Mouse (Mus musculus) forebrain, postnatal 0 days (tissue): ENCODE measurements around the gene Vdr. TPM values are rescaled to one million over a fixed set of nuclear protein-coding genes. Genes with fewer than 3 reads are reported as not detected.

ENCODE experiments used
- ATAC-seq: fragments of 200-750 bp; cut with Nextera tagmentation; 2 replicates; pipeline ENCODE4 v1.8.0; 2017; ENCODE audit warnings: mild to moderate bottlenecking, moderate library complexity
- DNase-seq: peaks from one replicate; pipeline ENCODE4 v3.0.0-alpha.2; 2015
- H3K27ac ChIP-seq: fragments of 300-500 bp; sonication (generic); 2 replicates; pipeline ENCODE4 v1.5.1; 2014; ENCODE audit warnings: low read depth, mild to moderate bottlenecking, antibody characterized with exemption, low read length, moderate library complexity, mixed read lengths
- H3K27me3 ChIP-seq: fragments of 300-500 bp; sonication (generic); 2 replicates; pipeline ENCODE4 v1.6.1; 2014; ENCODE audit warnings: mild to moderate bottlenecking, low read length, mixed read lengths; ENCODE audit not compliant: insufficient read depth
- H3K36me3 ChIP-seq: fragments of 300-500 bp; sonication (generic); 2 replicates; pipeline ENCODE4 v1.6.1; 2014; ENCODE audit warnings: mild to moderate bottlenecking, moderate library complexity; ENCODE audit not compliant: insufficient read depth
- H3K4me1 ChIP-seq: fragments of 300-500 bp; sonication (generic); 2 replicates; pipeline ENCODE4 v1.6.1; 2014; ENCODE audit warnings: antibody characterized with exemption; ENCODE audit not compliant: insufficient read depth
- H3K4me2 ChIP-seq: fragments of 300-500 bp; sonication (generic); 2 replicates; pipeline ENCODE4 v1.6.1; 2014; ENCODE audit warnings: low read depth, mild to moderate bottlenecking, moderate library complexity
- H3K4me3 ChIP-seq: fragments of 300-500 bp; sonication (generic); 2 replicates; pipeline ENCODE4 v1.5.1; 2014; ENCODE audit warnings: low read depth, low read length, mixed read lengths
- H3K9ac ChIP-seq: fragments of 300-500 bp; sonication (generic); 2 replicates; pipeline ENCODE4 v1.6.1; 2014; ENCODE audit warnings: mild to moderate bottlenecking
- H3K9me3 ChIP-seq: fragments of 300-500 bp; sonication (generic); 2 replicates; pipeline ENCODE4 v1.6.1; 2016; ENCODE audit warnings: low read length
- CTCF ChIP-seq: sonication (generic); IDR thresholded peaks from 2 replicates; pipeline ENCODE4 v1.5.1; 2016; ENCODE audit warnings: antibody characterized with exemption, control low read depth, low read depth
- WGBS: fragments of 180-500 bp; shearing (Covaris S2); extraction: QIAGEN DNeasy Blood & Tissue Kit; methylation state at CpG from one replicate; pipeline ENCODE4 v1.1.7; 2014; 5-methylcytosine and 5-hydroxymethylcytosine counted together
- polyA plus RNA-seq: library from polyadenylated mRNA; unstranded; fragments of >200 nt; fragmentation: Nextera tagmentation; extraction: Ambion mirVana; gene quantifications from 2 replicates; pipeline ENCODE4 v1.2.1, GENCODE M21; 2015
- total RNA-seq: library from RNA; depleted of rRNA; stranded (reverse); fragments of >200 nt; gene quantifications from 2 replicates; pipeline ENCODE4 v1.2.3, GENCODE M21; 2014

Gene Vdr
- total and polyA plus RNA-seq, 2 experiments from 2014 or later: 0.05 to 0.76 TPM

GRCm38 (mm10) chr15:97840781-97841180, 69.6 kb downstream of the Vdr start:
- no peak overlapping the region for H3K27ac ChIP-seq
- no peak overlapping the region for H3K4me2 ChIP-seq
- peak; percentile 47 for TF ChIP-seq CTCF
- no peaks in the 10 kb centered on the region for H3K4me1 ChIP-seq
- no peaks in the 10 kb centered on the region for H3K36me3 ChIP-seq
- H3K4me3 ChIP-seq: no peak overlapping the region
- H3K27me3 ChIP-seq: no peaks in the 10 kb centered on the region
- ATAC-seq (no peak), DNase-seq (no peak)
- no peak overlapping the region for H3K9ac ChIP-seq
- no peaks in the 10 kb centered on the region for H3K9me3 ChIP-seq
- 90% methylated on average over 1 of the region's 1 CpGs for WGBS

GRCm38 (mm10) chr15:97839991-97840455, 70.4 kb downstream of the Vdr start:
- ATAC-seq (no peak), DNase-seq (no peak)
- no peak for TF ChIP-seq CTCF
- H3K4me2 ChIP-seq: no peak overlapping the region
- H3K4me3 ChIP-seq: no peak overlapping the region
- no peak overlapping the region for H3K9ac ChIP-seq
- H3K4me1 ChIP-seq: no peaks in the 10 kb centered on the region
- no peaks in the 10 kb centered on the region for H3K36me3 ChIP-seq
- no peaks in the 10 kb centered on the region for H3K27me3 ChIP-seq
- no peak overlapping the region for H3K27ac ChIP-seq
- H3K9me3 ChIP-seq: no peaks in the 10 kb centered on the region
- WGBS: 44% methylated on average over 3 of the region's 3 CpGs

- TF ChIP-seq CTCF: no peak
- WGBS: 69% methylated on average over 4 of the region's 4 CpGs
- Histone ChIP-seq H3K9me3 (no peaks in the 10 kb centered on the region), H3K27me3 (no peaks in the 10 kb centered on the region), H3K36me3 (no peaks in the 10 kb centered on the region), H3K27ac (no peak overlapping the region), H3K9ac (no peak overlapping the region), H3K4me1 (no peaks in the 10 kb centered on the region), H3K4me3 (no peak overlapping the region), H3K4me2 (no peak overlapping the region)
- ATAC-seq (no peak), DNase-seq (no peak)
Observed at GRCm38 (mm10) chr15:97839473-97839872, 71.0 kb downstream of the Vdr start.

DNA sequence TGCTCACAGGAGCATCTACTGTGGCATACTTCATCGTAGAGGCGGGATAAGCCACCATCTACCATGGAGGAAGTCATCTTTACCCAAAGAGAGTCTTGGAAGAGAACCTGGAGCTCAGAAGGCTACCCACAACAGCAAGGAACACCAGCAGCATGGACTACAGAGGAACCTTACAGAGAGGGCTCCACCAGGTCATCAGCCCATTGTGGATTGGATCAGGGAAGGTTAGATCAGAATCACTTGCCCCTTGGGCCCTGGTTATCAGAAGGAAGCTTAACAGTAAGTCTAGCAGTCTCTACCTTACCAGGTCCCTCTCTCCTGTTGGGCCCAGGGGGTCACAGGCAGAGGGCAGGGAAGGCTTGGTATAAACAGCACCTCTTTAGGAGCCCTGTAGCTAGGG, 71.4 kb downstream of the Vdr start:
- DNase-seq (no peak), ATAC-seq (no peak)
- Histone ChIP-seq H3K27ac (no peak overlapping the region), H3K9me3 (no peaks in the 10 kb centered on the region), H3K4me1 (no peaks in the 10 kb centered on the region), H3K9ac (no peak overlapping the region), H3K4me3 (no peak overlapping the region), H3K4me2 (no peak overlapping the region), H3K36me3 (no peaks in the 10 kb centered on the region), H3K27me3 (no peaks in the 10 kb centered on the region)
- no peak for TF ChIP-seq CTCF
- 98% methylated on average over 2 of the region's 2 CpGs for WGBS

GRCm38 (mm10) chr15:97838395-97838794, 72.0 kb downstream of the Vdr start:
- no peak overlapping the region for H3K4me2 ChIP-seq
- no peak overlapping the region for H3K27ac ChIP-seq
- WGBS: 70% methylated on average over 4 of the region's 4 CpGs
- ATAC-seq: no peak
- no peak overlapping the region for H3K9ac ChIP-seq
- H3K36me3 ChIP-seq: no peaks in the 10 kb centered on the region
- no peaks in the 10 kb centered on the region for H3K4me1 ChIP-seq
- H3K9me3 ChIP-seq: no peaks in the 10 kb centered on the region
- DNase-seq: no peak
- TF ChIP-seq CTCF: no peak
- H3K27me3 ChIP-seq: no peaks in the 10 kb centered on the region
- H3K4me3 ChIP-seq: no peak overlapping the region

GRCm38 (mm10) chr15:97837491-97838061, 72.9 kb downstream of the Vdr start:
- no peak overlapping the region; the same call in 1 of the 2 replicates for H3K27ac ChIP-seq

GRCm38 (mm10) chr15:97836894-97837247, 73.6 kb downstream of the Vdr start:
- 51% methylated on average over 8 of the region's 8 CpGs for WGBS
- Histone ChIP-seq H3K9me3 (no peaks in the 10 kb centered on the region), H3K4me2 (no peak overlapping the region), H3K36me3 (no peaks in the 10 kb centered on the region), H3K4me3 (no peak overlapping the region), H3K9ac (no peak overlapping the region), H3K27ac (no peak overlapping the region), H3K27me3 (no peaks in the 10 kb centered on the region), H3K4me1 (0 out of 2 replicates have a peak, but pooled peaks cover 7% of the 10 kb centered on the region)
- DNase-seq: no peak
- TF ChIP-seq CTCF: no peak
- no peak for ATAC-seq

More at GRCm38 (mm10) chr15:97837491-97838061, 72.9 kb downstream of the Vdr start:
- Histone ChIP-seq H3K9me3 (no peaks in the 10 kb centered on the region), H3K27me3 (no peaks in the 10 kb centered on the region), H3K4me2 (no peak overlapping the region), H3K36me3 (no peaks in the 10 kb centered on the region), H3K4me1 (0 out of 2 replicates have a peak, but pooled peaks cover under 1% of the 10 kb centered on the region), H3K9ac (no peak overlapping the region), H3K4me3 (no peak overlapping the region)
- WGBS: 28% methylated on average over 8 of the region's 8 CpGs
- ATAC-seq: peak; percentile 18; the same call in 1 of the 2 replicates
- TF ChIP-seq CTCF: no peak
- DNase-seq: no peak
